Mouse (Mus musculus) mature B cell (primary cell): ENCODE data around the gene Cdk11b.

ENCODE experiments used
- in situ Hi-C: fragments of 300-500 bp; cut with MboI; formaldehyde crosslinking; loops from 2 replicates; pipeline ENCODE4 v1.14.3; 2019

Gene Cdk11b

GRCm38 (mm10) chr4:155624338-155625291, at the start of gene Cdk11b:
Cdk11b (plus strand) TSS chr4:155624854.
- in situ Hi-C loops: no loop called here

DNA sequence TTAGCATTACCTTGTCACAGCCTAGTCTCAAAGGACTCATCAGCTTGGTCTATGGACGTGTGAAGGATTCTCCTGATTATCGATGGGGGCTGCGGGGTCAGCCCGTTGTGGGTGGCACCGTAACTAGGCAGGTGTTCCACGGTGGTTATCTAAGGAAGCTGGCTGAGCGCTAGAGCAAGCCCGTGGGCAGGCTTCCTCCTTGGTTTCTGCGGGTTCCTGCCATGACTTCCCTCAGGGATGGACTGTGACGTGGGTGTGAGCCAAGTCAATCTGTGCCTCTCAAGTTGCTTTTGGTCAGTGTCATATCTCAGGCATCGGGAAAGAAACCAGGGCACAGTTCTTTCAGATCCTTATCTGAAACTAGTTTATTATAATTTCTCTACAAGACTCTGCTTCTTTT, 49.7 kb upstream of the Cdk11b start:
- in situ Hi-C loops: no loop called here

GRCm38 (mm10) chr4:155575521-155575920, 49.1 kb upstream of the Cdk11b start:
- in situ Hi-C loops: no loop called here

DNA sequence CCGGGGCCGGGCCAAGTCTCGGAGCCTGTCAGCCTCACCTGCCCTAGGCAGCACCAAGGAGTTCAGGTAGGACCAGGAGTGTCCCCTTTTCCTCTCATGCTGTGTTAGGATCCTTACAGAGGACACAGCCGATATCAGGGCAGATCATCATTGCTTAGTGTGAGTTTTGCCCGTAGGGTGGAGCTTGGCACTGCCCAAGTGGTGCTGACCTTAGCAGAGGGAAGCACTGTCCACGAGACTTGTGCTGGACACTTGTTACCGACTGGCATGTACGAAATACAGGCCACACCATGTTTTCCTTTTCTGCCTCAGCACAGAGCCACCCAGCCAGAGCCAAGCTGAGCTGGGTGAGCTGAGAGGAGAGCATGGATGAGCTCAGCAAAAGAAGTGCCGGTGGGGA, 47.5 kb upstream of the Cdk11b start:
- in situ Hi-C loops: no loop called here

- in situ Hi-C loops: no loop called here
Observed at GRCm38 (mm10) chr4:155577741-155578140, 46.9 kb upstream of the Cdk11b start.

GRCm38 (mm10) chr4:155578336-155579125, 46.1 kb upstream of the Cdk11b start:
- in situ Hi-C loops: no loop called here

DNA sequence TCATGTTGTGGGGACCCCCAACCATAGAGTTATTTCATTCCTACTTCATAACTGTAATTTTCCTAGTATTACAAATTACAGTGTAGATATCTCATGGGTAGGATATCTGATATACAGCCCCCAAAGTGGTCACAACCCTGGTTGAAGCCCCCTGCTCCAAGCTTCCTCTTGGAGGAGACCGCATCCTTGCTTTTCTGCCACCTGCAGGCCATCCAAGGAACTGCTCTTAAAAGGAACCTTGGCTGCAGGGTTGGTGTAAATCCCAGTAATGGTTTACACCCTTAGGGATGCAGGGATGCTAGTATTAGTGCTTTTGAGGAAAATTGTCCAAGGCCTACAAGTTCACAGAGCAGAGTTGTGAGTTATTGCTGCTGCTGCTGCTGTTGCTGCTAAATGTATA, 44.2 kb upstream of the Cdk11b start:
- in situ Hi-C loops: no loop called here

DNA sequence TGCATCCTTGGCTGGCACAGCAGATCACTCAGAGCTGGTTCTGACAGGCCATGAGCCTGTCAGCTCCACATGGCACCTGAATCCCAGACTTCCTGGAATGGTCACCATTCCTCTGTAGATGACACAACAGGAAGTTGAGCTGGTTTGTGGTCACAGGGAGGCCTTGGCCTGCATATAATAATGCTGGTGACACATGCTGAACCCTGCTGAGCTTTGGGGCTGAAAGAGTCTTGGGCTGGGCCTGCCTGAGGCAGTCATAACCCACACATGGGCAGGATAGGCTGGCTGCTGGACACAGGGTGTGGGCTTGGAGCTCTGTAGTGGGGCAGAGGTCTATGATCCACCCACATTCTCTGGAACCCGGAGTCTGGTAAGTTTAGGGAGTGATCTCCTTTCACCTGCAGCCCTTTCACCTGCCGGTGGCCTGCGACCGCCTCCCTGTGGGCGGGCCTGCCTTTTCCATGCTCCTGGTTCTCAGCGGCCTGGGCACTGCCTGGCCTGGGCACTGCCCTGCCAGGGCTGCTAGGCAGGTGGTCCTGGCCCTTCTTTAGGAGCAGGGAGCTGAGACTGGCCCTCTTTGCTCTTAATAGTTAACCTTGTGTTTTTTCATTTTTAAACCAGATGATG, 42.3 kb upstream of the Cdk11b start:
- in situ Hi-C loops: no loop called here

DNA sequence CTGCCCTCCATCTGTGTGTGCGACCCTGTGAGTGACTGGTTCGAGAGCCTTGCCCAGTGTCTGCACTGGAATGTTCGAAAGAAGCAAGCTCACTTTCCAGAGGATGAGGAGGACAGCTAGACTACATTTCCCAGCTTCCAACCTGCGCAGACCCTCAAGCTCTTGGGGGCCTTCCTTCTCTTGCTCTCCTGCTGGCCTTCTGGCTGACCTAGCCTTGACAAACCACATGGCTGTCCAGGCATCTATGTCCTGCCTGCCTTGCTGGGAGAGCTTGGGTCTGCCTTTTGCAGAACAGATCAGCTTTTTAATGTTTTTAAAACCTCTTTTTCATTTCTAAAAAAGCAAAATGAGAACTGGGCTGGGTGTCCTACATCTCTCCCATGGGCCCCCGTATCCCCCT, 35.3 kb upstream of the Cdk11b start:
- in situ Hi-C loops: no loop called here

DNA sequence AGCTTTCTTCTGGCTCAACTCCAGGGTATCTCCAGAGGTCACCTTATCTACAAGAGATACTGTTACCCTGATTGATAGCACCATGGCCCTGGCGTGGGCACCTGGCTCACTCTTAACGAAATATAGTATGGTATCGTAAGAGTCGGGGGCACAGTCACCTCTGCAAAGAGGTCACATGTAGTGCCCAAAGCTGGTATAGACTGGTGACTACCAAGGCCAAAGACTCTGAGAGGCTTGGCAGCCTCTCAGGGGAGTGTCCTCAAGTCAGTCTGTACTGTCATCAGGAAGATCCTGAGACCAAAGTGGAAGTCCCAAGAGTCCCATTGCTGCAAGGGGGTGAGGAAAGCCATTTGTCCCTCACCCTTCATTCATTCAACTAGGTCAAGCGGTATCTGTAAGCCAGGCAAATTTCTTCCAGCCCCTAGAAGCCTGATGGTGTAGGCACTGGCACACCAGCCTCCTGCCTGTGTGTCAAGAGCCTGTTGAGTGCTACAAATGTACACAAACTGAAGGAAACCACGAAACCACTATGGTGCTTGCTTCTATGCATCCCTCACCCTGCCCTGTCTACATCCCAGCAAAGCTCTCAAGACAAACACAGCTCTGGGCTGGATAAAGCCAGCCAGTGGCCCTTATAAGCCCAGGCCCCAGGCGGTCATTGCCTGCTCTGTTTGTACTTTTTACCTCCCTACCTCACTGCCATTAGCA, 33.5 kb upstream of the Cdk11b start:
- in situ Hi-C loops: no loop called here

DNA sequence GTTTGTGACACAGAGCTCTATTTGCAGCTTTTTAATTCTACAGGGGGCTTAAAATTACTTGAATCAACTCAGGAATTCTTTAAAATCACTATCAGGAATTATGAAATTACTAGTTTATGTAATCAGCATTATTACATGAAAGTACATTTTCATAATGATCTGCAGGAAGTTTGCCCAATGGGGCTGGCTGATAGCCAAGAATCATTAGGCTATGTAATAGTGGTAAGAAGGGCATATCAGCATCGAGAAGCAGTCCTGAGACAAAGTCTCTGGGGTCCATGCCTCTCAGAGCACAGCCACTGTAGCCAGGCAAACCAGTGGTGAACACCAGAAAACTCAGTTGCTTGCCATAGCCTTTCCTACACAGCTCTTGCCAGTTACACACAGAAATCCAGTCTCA, 30.9 kb upstream of the Cdk11b start:
- in situ Hi-C loops: no loop called here

GRCm38 (mm10) chr4:155595777-155596176, 28.9 kb upstream of the Cdk11b start:
- in situ Hi-C loops: no loop called here

DNA sequence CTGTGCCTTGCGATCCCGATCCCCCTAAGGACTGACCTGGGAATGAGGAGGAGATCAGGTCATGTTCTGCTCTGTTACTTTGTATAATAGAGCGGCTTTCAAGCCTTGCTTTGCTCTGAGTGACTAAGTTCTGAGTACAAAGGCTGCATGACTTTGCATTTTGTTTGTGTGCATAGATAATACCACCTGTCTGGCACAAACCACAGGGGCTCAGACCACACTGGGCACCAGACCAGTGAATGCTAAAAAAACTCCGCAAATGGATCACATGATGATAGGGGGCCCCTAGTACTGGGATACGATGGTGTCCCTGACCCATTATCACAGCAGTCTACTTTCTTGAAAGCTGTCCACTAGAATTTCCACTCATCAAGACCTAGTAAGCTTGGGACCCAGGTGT, 28.0 kb upstream of the Cdk11b start:
- in situ Hi-C loops: no loop called here

- in situ Hi-C loops: no loop called here
Observed at GRCm38 (mm10) chr4:155598536-155598935, 26.1 kb upstream of the Cdk11b start.

DNA sequence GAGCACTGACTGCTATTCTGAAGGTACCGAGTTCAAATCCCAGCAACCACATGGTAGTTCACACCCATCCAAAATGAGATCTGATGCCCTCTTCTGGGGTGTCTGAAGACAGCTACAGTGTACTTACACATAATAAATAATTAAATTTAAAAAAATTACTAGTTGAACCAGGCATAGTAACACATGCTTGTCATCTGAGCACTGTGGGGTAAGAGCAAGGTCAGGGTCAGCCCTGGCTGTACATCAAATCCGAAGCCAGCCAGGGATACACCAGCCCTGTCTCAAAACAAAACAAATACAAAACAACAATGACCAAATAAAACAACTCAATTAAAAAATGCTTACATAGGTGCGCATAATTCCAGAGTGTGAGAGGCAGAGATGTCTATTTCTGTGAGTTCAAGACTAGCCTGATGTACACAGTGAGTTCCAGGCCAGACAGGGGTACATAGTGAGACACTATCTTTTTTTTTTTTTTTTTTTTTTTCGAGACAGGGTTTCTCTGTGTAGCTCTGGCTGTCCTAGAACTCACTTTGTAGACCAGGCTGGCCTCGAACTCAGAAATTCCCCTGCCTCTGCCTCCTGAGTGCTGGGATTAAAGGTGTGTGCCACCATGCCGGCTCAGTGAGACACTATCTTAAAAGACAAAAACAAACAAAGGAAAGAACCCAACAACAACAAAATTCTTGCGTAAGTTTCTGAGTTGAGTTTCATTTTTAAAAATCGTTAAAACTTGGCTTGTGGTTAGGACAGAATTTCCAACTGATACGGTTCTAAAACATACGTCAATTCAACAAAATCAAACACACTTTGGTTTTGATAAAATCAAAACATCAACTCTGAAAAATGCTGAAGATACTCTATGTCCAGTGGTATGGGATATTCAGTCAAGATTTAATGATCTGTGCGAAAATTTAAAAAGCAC, 24.5 kb upstream of the Cdk11b start:
- in situ Hi-C loops: no loop called here

GRCm38 (mm10) chr4:155601091-155601996, 23.3 kb upstream of the Cdk11b start, which contains the start of gene Slc35e2:
Slc35e2 (plus strand) TSS chr4:155601416.
- in situ Hi-C loops: no loop called here

DNA sequence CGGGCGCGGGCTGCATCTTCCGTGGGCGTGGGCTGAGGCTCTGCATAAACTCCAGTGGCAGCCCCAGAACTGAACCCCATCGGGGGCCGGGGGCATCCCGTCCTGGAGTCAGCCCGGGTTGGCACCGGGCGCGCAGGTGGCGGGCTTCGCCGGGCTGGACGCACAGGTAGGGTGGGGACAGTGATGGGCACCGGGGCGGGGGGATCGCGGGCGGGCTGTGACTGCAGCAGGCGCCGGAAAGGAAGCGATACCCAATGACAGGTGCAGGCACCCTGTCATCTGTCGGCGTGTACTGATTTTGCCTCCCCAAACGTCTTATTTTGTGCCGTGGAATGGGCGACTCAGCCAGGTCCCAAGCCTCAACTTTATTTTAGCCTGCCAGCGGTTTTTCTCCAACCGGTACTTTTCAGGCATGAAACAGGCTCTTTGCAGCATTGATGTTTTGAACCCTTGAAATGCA, 22.6 kb upstream of the Cdk11b start:
- in situ Hi-C loops: no loop called here

- in situ Hi-C loops: no loop called here
Observed at GRCm38 (mm10) chr4:155602753-155603152, 21.9 kb upstream of the Cdk11b start.

DNA sequence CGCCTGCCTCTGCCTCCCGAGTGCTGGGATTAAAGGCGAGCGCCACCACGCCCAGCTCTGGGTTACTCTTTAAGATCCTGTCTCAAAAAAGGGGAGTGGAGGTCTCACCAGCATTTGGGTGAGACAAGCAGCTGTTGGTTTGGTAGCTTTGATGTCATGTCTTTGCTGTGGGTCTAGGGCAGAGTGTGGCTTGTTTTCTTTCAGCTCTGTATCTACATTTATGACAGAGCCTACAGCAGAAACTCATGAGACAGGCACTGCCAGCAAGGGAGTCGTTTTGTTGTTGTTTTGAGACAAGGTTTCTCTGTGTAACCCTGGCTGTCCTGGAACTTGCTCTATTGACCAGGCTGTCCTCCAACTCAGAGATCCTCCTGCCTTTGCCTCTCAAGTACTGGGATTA, 20.9 kb upstream of the Cdk11b start:
- in situ Hi-C loops: no loop called here
